Mouse (Mus musculus): ENCODE data around the gene Cgnl1.

The Cgnl1 gene

GRCm38 (mm10) chr9:71766902-71767301 is 4.5 kb downstream of the Cgnl1 start:
- DNase-seq (ENCODE audit: low spot score) = no peak

- DNase-seq (ENCODE audit: low spot score) = no peak
Measured at GRCm38 (mm10) chr9:71766306-71766705, 5.1 kb downstream of the Cgnl1 start.

GRCm38 (mm10) chr9:71764551-71764950 is 6.9 kb downstream of the Cgnl1 start:
- DNase-seq (ENCODE audit: low spot score) = no peak

- no peak for DNase-seq (ENCODE audit: low spot score)
Measured at GRCm38 (mm10) chr9:71763273-71763672, 8.1 kb downstream of the Cgnl1 start.

- no peak for DNase-seq (ENCODE audit: low spot score)
Measured at GRCm38 (mm10) chr9:71761663-71762062, 9.7 kb downstream of the Cgnl1 start.

GRCm38 (mm10) chr9:71760518-71761141 is 10.8 kb downstream of the Cgnl1 start:
- DNase-seq (ENCODE audit: low spot score) = no peak

- DNase-seq (ENCODE audit: low spot score) = no peak
Measured at GRCm38 (mm10) chr9:71759893-71760292, 11.5 kb downstream of the Cgnl1 start.

GRCm38 (mm10) chr9:71757386-71757785 is 14.0 kb downstream of the Cgnl1 start:
- DNase-seq (ENCODE audit: low spot score) = no peak

GRCm38 (mm10) chr9:71756916-71757315 is 14.5 kb downstream of the Cgnl1 start:
- DNase-seq (ENCODE audit: low spot score) = no peak

GRCm38 (mm10) chr9:71753981-71754380 is 17.4 kb downstream of the Cgnl1 start:
- DNase-seq (ENCODE audit: low spot score) = no peak

GRCm38 (mm10) chr9:71753529-71753928 is 17.9 kb downstream of the Cgnl1 start:
- no peak for DNase-seq (ENCODE audit: low spot score)

GRCm38 (mm10) chr9:71753117-71753516 is 18.3 kb downstream of the Cgnl1 start:
- DNase-seq (ENCODE audit: low spot score) = no peak

- DNase-seq (ENCODE audit: low spot score) = no peak
Measured at GRCm38 (mm10) chr9:71750015-71750672, 21.3 kb downstream of the Cgnl1 start.

- DNase-seq (ENCODE audit: low spot score) = no peak
Measured at GRCm38 (mm10) chr9:71746405-71746804, 25.0 kb downstream of the Cgnl1 start.

- DNase-seq (ENCODE audit: low spot score) = no peak
Measured at GRCm38 (mm10) chr9:71738081-71738930, 33.1 kb downstream of the Cgnl1 start.

GRCm38 (mm10) chr9:71737257-71738023 is 34.0 kb downstream of the Cgnl1 start:
- DNase-seq (ENCODE audit: low spot score) = no peak

- DNase-seq (ENCODE audit: low spot score) = no peak
Measured at GRCm38 (mm10) chr9:71735886-71736285, 35.5 kb downstream of the Cgnl1 start.

GRCm38 (mm10) chr9:71733559-71733958 is 37.8 kb downstream of the Cgnl1 start:
- DNase-seq (ENCODE audit: low spot score) = no peak

GRCm38 (mm10) chr9:71728822-71729311 is 42.5 kb downstream of the Cgnl1 start:
- DNase-seq (ENCODE audit: low spot score) = no peak

GRCm38 (mm10) chr9:71727233-71727632 is 44.2 kb downstream of the Cgnl1 start:
- DNase-seq (ENCODE audit: low spot score) = no peak

- no peak for DNase-seq (ENCODE audit: low spot score)
Measured at GRCm38 (mm10) chr9:71726121-71726520, 45.3 kb downstream of the Cgnl1 start.

- no peak for DNase-seq (ENCODE audit: low spot score)
Measured at GRCm38 (mm10) chr9:71722366-71722765, 49.0 kb downstream of the Cgnl1 start.
